Mouse (Mus musculus) neural tube, embryonic 13.5 days (tissue): ENCODE results near the gene Adh1. TPM values are rescaled to one million over a fixed set of nuclear protein-coding genes. Genes with fewer than 3 reads are reported as not detected.

Experiments used
- ATAC-seq: fragments of 200-750 bp; cut with Nextera tagmentation; 2 replicates; pipeline ENCODE4 v1.8.0; 2017; ENCODE audit warnings: low read depth, mild to moderate bottlenecking, moderate TSS enrichment, moderate library complexity
- H3K27ac ChIP-seq: fragments of 300-500 bp; sonication (generic); replicated peaks from 2 replicates; pipeline ENCODE4 v1.5.1; 2015; ENCODE audit warnings: moderate library complexity, mild to moderate bottlenecking, inconsistent platforms
- H3K27me3 ChIP-seq: fragments of 300-500 bp; sonication (generic); 2 replicates; pipeline ENCODE4 v1.6.1; 2015; ENCODE audit warnings: mild to moderate bottlenecking, inconsistent platforms
- H3K36me3 ChIP-seq: fragments of 300-500 bp; sonication (generic); 2 replicates; pipeline ENCODE4 v1.6.1; 2015; ENCODE audit warnings: mild to moderate bottlenecking, inconsistent platforms
- H3K4me1 ChIP-seq: fragments of 300-500 bp; sonication (generic); replicated peaks from 2 replicates; pipeline ENCODE4 v1.6.1; 2015; ENCODE audit warnings: inconsistent platforms
- H3K4me2 ChIP-seq: fragments of 300-500 bp; sonication (generic); 2 replicates; pipeline ENCODE4 v1.6.1; 2015; ENCODE audit warnings: inconsistent platforms, mild to moderate bottlenecking, moderate library complexity
- H3K4me3 ChIP-seq: fragments of 300-500 bp; sonication (generic); 2 replicates; pipeline ENCODE4 v1.5.1; 2015; ENCODE audit warnings: mild to moderate bottlenecking, inconsistent platforms
- H3K9ac ChIP-seq: fragments of 300-500 bp; sonication (generic); 2 replicates; pipeline ENCODE4 v1.6.1; 2015; ENCODE audit warnings: moderate library complexity, mild to moderate bottlenecking, inconsistent platforms
- H3K9me3 ChIP-seq: fragments of 300-500 bp; sonication (generic); 2 replicates; pipeline ENCODE4 v1.6.1; 2016; ENCODE audit warnings: inconsistent platforms
- WGBS: fragments of 180-500 bp; shearing (Covaris S2); methylation state at CpG from one replicate; pipeline ENCODE4 v1.1.7; 2015; 5-methylcytosine and 5-hydroxymethylcytosine counted together
- polyA plus RNA-seq: library from polyadenylated mRNA; unstranded; fragments of >200 nt; fragmentation: Nextera tagmentation; extraction: Ambion mirVana; gene quantifications from 2 replicates; pipeline ENCODE4 v1.2.1, GENCODE M21; 2015

Gene Adh1
- polyA plus RNA-seq, 1 experiment from 2014 or later, result 3.6 TPM

DNA sequence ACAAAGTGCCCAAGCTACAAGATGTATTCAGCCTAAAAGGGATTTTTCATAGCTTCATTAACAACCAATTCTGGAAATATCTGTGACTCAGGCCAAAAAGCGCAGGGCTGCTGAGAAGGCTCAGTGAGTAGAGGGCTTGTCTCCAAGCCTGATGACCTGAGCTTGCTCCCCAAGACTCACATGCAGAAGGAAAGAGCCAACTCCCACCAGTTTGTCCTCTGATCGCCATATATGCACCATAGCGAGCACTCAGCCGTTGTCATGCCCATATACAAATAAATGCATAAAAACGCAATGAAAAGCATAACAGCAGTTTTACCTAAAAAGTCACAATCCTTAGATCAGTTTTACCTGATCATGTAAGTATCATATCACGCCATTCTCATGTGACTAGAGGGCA lies 34.3 kb upstream of the Adh1 start:
- H3K36me3 ChIP-seq, result no peaks in the 10 kb centered on the region
- H3K4me3 ChIP-seq, result no peak overlapping the region
- no peaks in the 10 kb centered on the region; the same call in 1 of the 2 replicates for H3K4me1 ChIP-seq
- WGBS, result 96% methylated on average over 6 of the region's 6 CpGs
- no peak overlapping the region for H3K27ac ChIP-seq
- H3K4me2 ChIP-seq, result no peak overlapping the region
- no peaks in the 10 kb centered on the region for H3K9me3 ChIP-seq
- ATAC-seq, result no peak
- no peaks in the 10 kb centered on the region for H3K27me3 ChIP-seq
- no peak overlapping the region for H3K9ac ChIP-seq

DNA sequence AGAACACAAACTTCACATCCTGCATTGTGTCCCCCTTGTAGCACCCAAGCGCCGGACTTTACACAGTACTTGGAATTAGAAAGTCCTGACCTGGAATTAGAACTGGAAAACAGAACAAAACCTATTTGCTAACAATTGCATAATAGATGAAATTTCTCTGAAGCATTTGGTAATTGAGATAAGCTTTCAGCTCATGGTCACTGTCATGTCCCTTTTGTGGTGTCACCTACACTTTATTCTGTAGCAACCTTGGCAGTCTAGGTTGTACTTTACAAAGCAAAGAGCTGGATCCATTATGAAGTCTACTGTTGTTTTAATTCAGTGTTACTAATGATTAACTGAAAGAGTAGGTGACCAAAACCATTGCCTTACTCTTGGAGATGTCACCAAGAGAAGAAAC lies 33.7 kb upstream of the Adh1 start:
- H3K4me3 ChIP-seq, result no peak overlapping the region
- H3K9ac ChIP-seq, result no peak overlapping the region
- ATAC-seq, result no peak
- no peaks in the 10 kb centered on the region; the same call in 1 of the 2 replicates for H3K4me1 ChIP-seq
- H3K27me3 ChIP-seq, result no peaks in the 10 kb centered on the region
- H3K9me3 ChIP-seq, result no peaks in the 10 kb centered on the region
- H3K4me2 ChIP-seq, result no peak overlapping the region
- no peak overlapping the region for H3K27ac ChIP-seq
- no peaks in the 10 kb centered on the region for H3K36me3 ChIP-seq
- 96% methylated on average over 2 of the region's 2 CpGs for WGBS

DNA sequence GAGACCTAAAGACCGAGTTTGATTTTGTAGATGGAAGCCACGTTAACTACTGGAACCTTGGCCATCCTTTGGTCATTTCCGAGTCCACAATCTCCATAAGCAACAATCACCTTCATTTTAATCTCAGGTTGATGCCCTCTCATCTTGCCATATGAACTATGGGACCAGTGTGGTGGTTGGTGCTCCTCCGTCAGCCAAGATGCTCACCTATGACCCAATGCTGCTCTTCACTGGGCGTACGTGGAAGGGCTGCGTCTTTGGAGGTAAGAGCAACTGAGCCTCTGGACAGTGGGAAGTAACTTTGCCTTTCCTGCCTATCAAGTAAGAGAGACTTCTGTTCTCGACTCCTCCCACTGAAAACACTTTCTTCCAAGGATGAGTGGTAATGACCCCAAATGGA lies 33.0 kb upstream of the Adh1 start:
- no peaks in the 10 kb centered on the region for H3K9me3 ChIP-seq
- no peak for ATAC-seq
- no peak overlapping the region for H3K27ac ChIP-seq
- H3K27me3 ChIP-seq, result no peaks in the 10 kb centered on the region
- WGBS, result 93% methylated on average over 8 of the region's 8 CpGs
- no peak overlapping the region for H3K9ac ChIP-seq
- no peaks in the 10 kb centered on the region for H3K36me3 ChIP-seq
- H3K4me1 ChIP-seq, result no peaks in the 10 kb centered on the region; the same call in 1 of the 2 replicates
- H3K4me2 ChIP-seq, result no peak overlapping the region
- no peak overlapping the region for H3K4me3 ChIP-seq

- H3K36me3 ChIP-seq, result no peaks in the 10 kb centered on the region
- WGBS, result 80% methylated on average over 1 of the region's 1 CpGs
- ATAC-seq, result no peak
- no peak overlapping the region for H3K4me3 ChIP-seq
- no peak overlapping the region for H3K27ac ChIP-seq
- no peak overlapping the region for H3K4me2 ChIP-seq
- no peaks in the 10 kb centered on the region; the same call in 1 of the 2 replicates for H3K4me1 ChIP-seq
- H3K27me3 ChIP-seq, result no peaks in the 10 kb centered on the region
- H3K9me3 ChIP-seq, result no peaks in the 10 kb centered on the region
- H3K9ac ChIP-seq, result no peak overlapping the region
These were observed 31.3 kb upstream of the Adh1 start for GRCm38 (mm10) chr3:138229448-138229847.

DNA sequence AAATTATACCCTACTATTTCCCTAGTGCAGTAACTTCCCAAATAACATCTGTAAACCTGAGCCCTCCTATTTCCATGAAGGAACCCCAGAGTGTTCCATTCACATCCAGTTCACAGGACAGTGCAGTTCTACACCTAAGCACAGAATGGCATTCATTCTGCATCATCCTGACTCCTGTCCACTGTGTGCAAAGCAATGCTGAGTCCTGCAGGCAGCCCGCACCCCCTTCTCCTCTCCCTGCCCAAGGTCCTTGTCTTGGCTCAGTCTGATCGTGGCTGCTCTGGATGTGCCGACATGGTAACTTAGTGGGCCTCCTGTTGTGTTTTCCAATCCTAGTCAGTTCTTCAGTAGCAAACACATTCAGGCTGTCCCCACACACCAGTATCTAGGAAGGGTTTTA lies 30.5 kb upstream of the Adh1 start:
- Histone ChIP-seq H3K4me2 (no peak overlapping the region), H3K27me3 (no peaks in the 10 kb centered on the region), H3K9me3 (no peaks in the 10 kb centered on the region), H3K27ac (no peak overlapping the region), H3K36me3 (no peaks in the 10 kb centered on the region), H3K4me1 (no peaks in the 10 kb centered on the region; the same call in 1 of the 2 replicates), H3K9ac (no peak overlapping the region), H3K4me3 (no peak overlapping the region)
- ATAC-seq, result no peak
- 83% methylated on average over 3 of the region's 3 CpGs for WGBS

GRCm38 (mm10) chr3:138231531-138231930 lies 29.3 kb upstream of the Adh1 start:
- WGBS, result 82% methylated on average over 2 of the region's 2 CpGs
- ATAC-seq, result no peak
- no peaks in the 10 kb centered on the region for H3K9me3 ChIP-seq

GRCm38 (mm10) chr3:138236546-138237163 lies 24.1 kb upstream of the Adh1 start:
- Histone ChIP-seq H3K9me3 (no peaks in the 10 kb centered on the region), H3K4me3 (no peak overlapping the region), H3K36me3 (no peaks in the 10 kb centered on the region), H3K4me2 (no peak overlapping the region), H3K27ac (no peak overlapping the region), H3K9ac (no peak overlapping the region), H3K4me1 (no peaks in the 10 kb centered on the region), H3K27me3 (no peaks in the 10 kb centered on the region)
- WGBS, result 83% methylated on average over 11 of the region's 11 CpGs
- ATAC-seq, result no peak

More at GRCm38 (mm10) chr3:138231531-138231930, 29.3 kb upstream of the Adh1 start:
- H3K27me3 ChIP-seq, result no peaks in the 10 kb centered on the region
- no peak overlapping the region for H3K27ac ChIP-seq
- H3K36me3 ChIP-seq, result no peaks in the 10 kb centered on the region
- no peaks in the 10 kb centered on the region for H3K4me1 ChIP-seq
- H3K4me2 ChIP-seq, result no peak overlapping the region
- H3K4me3 ChIP-seq, result no peak overlapping the region
- H3K9ac ChIP-seq, result no peak overlapping the region

- ATAC-seq, result no peak
- H3K27me3 ChIP-seq, result no peaks in the 10 kb centered on the region
- H3K36me3 ChIP-seq, result no peaks in the 10 kb centered on the region
- H3K27ac ChIP-seq, result no peak overlapping the region
- WGBS, result 88% methylated on average over 10 of the region's 10 CpGs
- H3K9me3 ChIP-seq, result no peaks in the 10 kb centered on the region
- H3K4me2 ChIP-seq, result no peak overlapping the region
- no peak overlapping the region for H3K9ac ChIP-seq
- H3K4me3 ChIP-seq, result no peak overlapping the region
- 0 out of 2 replicates have a peak, but pooled peaks cover 9% of the 10 kb centered on the region for H3K4me1 ChIP-seq
These were observed 22.7 kb upstream of the Adh1 start for GRCm38 (mm10) chr3:138238046-138238445.

- H3K4me2 ChIP-seq, result no peak overlapping the region
- 91% methylated on average over 6 of the region's 6 CpGs for WGBS
- H3K4me1 ChIP-seq, result 0 out of 2 replicates have a peak, but pooled peaks cover 9% of the 10 kb centered on the region
- H3K4me3 ChIP-seq, result no peak overlapping the region
- H3K27ac ChIP-seq, result no peak overlapping the region
- H3K9ac ChIP-seq, result no peak overlapping the region
- no peak for ATAC-seq
- no peaks in the 10 kb centered on the region for H3K36me3 ChIP-seq
- no peaks in the 10 kb centered on the region for H3K27me3 ChIP-seq
- no peaks in the 10 kb centered on the region for H3K9me3 ChIP-seq
These were observed 21.3 kb upstream of the Adh1 start for GRCm38 (mm10) chr3:138239461-138239860.

DNA sequence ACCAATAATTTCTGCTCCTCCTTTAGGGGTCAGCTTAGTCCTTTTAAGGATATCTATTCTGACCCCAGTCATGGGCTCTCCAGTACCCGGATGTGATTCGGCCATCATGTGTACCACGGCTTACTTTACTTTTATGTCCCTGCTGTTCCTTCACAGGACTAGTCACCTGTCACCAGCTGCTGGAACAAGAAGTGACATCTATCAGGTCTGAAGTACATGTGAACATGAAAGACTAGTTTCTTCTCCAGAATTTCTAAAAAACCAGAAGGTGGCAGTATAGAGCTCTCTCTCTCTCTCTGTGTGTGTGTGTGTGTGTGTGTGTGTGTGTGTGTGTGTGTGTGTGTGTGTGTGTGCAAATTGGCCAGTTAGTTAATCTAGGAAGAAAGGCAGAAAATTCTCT lies 20.4 kb upstream of the Adh1 start:
- Histone ChIP-seq H3K4me1 (0 out of 2 replicates have a peak, but pooled peaks cover 9% of the 10 kb centered on the region), H3K4me3 (no peak overlapping the region), H3K27me3 (no peaks in the 10 kb centered on the region), H3K27ac (no peak overlapping the region), H3K9ac (no peak overlapping the region), H3K4me2 (no peak overlapping the region), H3K9me3 (no peaks in the 10 kb centered on the region), H3K36me3 (no peaks in the 10 kb centered on the region)
- 95% methylated on average over 3 of the region's 3 CpGs for WGBS
- no peak for ATAC-seq

- Histone ChIP-seq H3K4me2 (no peak overlapping the region), H3K4me1 (0 out of 2 replicates have a peak, but pooled peaks cover 9% of the 10 kb centered on the region), H3K9ac (no peak overlapping the region), H3K36me3 (no peaks in the 10 kb centered on the region), H3K27me3 (no peaks in the 10 kb centered on the region), H3K4me3 (no peak overlapping the region), H3K27ac (no peak overlapping the region), H3K9me3 (no peaks in the 10 kb centered on the region)
- WGBS, result 56% methylated on average over 5 of the region's 5 CpGs
- no peak for ATAC-seq
These were observed 19.8 kb upstream of the Adh1 start for GRCm38 (mm10) chr3:138240942-138241341.

DNA sequence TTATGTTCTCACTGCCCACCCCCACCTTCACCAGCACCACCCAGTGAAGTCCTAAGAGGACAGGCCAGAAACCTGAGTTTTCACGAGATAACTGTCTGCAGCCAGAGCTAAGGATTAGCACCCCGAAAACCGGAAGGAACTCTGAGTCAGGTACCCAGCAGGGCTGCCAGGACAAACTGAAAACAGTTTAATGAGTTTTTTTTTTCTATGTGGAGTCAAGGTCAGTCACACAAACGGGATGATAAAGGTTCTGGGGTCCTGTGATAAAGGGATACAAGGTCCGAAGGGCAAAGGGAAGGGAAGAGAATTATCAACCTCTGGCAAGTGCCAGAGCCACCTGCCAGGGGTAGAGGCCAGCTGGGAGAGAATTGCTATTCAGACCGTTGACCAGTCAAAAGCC lies 19.4 kb upstream of the Adh1 start:
- 70% methylated on average over 6 of the region's 6 CpGs for WGBS
- H3K9ac ChIP-seq, result no peak overlapping the region
- no peak for ATAC-seq

More for the DNA sequence above, 19.4 kb upstream of the Adh1 start:
- no peaks in the 10 kb centered on the region for H3K9me3 ChIP-seq
- H3K27ac ChIP-seq, result no peak overlapping the region
- H3K4me2 ChIP-seq, result no peak overlapping the region
- H3K4me3 ChIP-seq, result no peak overlapping the region
- H3K4me1 ChIP-seq, result 0 out of 2 replicates have a peak, but pooled peaks cover 9% of the 10 kb centered on the region
- no peaks in the 10 kb centered on the region for H3K36me3 ChIP-seq
- no peaks in the 10 kb centered on the region for H3K27me3 ChIP-seq
